ENCODE assay signal across 13 mouse cellular contexts in the genomic region with DNA sequence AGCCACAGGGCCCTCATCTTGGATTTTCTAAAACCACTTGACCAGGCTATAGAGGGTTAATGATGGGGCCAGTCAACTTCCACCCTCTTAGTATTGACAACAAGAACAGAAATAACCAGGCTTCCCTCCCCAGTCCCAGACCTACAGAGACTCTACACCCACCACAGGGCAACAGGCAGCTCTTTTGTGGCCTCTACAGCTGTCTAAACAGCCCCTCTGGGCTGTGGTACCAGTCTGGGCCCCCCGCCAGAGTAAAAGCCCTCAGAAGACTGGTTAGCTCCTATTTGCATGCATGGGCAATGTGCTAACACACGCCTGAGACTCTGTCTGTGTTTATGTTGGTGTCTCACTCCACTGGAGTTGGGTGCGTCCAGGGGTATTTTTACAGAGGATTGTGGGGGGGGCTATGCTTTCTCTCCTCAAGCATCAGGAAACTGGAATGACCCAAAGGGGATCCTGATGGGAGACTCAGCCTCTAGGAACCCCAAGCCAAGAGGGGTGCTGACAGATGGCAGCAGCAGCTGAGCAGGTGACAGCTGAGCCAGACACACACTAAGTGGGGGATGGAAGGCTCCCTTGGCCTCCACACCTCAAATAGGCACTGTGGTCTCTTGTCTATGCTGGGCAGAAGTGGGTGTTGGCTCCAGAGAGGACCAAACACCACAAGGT. TPM values are rescaled to one million over a fixed set of nuclear protein-coding genes. Genes with fewer than 3 reads are reported as not detected.
DNase-seq lines count a peak whose midpoint lies in the region; ATAC-seq and TF ChIP-seq lines count a peak whose summit lies in the region.
"Had no signal": no experiment of that assay in that cellular context is flagged by ENCODE, and none has a peak within 500 bp of the region (broad histone marks: within the 10 kb centered on the region; RNA-seq: fewer than 3 reads in every experiment).

No protein-coding gene starts in this region.

- 53% methylated on average over 3 of the region's 3 CpGs for WGBS in heart, embryonic 12.5 days
- 40% methylated on average over 3 of the region's 3 CpGs for WGBS in forebrain, embryonic 14.5 days
- WGBS in limb, embryonic 13.5 days: 62% methylated on average over 3 of the region's 3 CpGs

- no peak for DNase-seq in heart, adult 8-10 months (ENCODE audit: low spot score)
- DNase-seq in forebrain, embryonic 14.5 days (ENCODE audit: low spot score): peak; percentile 68
- DNase-seq in thymus, adult 18-20 months: no peak
- no peak for DNase-seq in urinary bladder, postnatal 4 days (ENCODE audit: low spot score in 2 of 2)
- no peak for DNase-seq in right cerebral cortex, postnatal 14 days
- DNase-seq: cerebellum, postnatal 25 days; kidney, adult 8-10 months; liver, embryonic 13.5 days had no signal

- H3K4me1 ChIP-seq in heart, embryonic 12.5 days (replicated peaks): peaks cover 36% of the 10 kb centered on the region
- peaks cover 4% of the 10 kb centered on the region for H3K4me1 ChIP-seq in ES-Bruce4 (ENCODE audit: control insufficient read depth, insufficient read depth, low read length)
- H3K4me1 ChIP-seq in forebrain, embryonic 14.5 days (ENCODE audit: control insufficient read depth, insufficient read depth, low read length): peaks cover 16% of the 10 kb centered on the region
- H3K4me1 ChIP-seq in limb, embryonic 13.5 days: peaks cover 35% of the 10 kb centered on the region

- no peak for ATAC-seq in heart, embryonic 12.5 days (ENCODE audit: insufficient number of reproducible peaks, low FRiP score)
- ATAC-seq in forebrain, embryonic 14.5 days: peak; percentile 35; the same call in 1 of the 2 replicates
- no peak for ATAC-seq in limb, embryonic 13.5 days (ENCODE audit: low FRiP score, low read depth)
- ATAC-seq: activated CD4-positive, CD25-positive, alpha-beta regulatory T cell, adult 4 months had no signal

- H3K27ac ChIP-seq in heart, embryonic 12.5 days (ENCODE audit: poor library complexity, severe bottlenecking): peak overlapping the region; percentile 49
- peak overlapping the region; percentile 62 for H3K27ac ChIP-seq in ES-Bruce4 (ENCODE audit: insufficient read depth, low read length)
- peak overlapping the region; percentile 61 for H3K27ac ChIP-seq in forebrain, embryonic 14.5 days (ENCODE audit: low read depth, low read length)
- peak overlapping the region; percentile 52 for H3K27ac ChIP-seq in limb, embryonic 13.5 days
- H3K27ac ChIP-seq: liver, embryonic 13.5 days had no signal

- TF ChIP-seq CTCF in ES-Bruce4 (IDR thresholded peaks at IDR 0.05; ENCODE audit: low read depth, low read length): no peak

- H3K9ac ChIP-seq in heart, embryonic 12.5 days: peak overlapping the region; percentile 98; the same call in 1 of the 2 replicates
- H3K9ac ChIP-seq in ES-Bruce4 (ENCODE audit: low read depth, poor library complexity, severe bottlenecking): no peak overlapping the region
- H3K9ac ChIP-seq in forebrain, embryonic 14.5 days (ENCODE audit: low read length): no peak overlapping the region
- H3K9ac ChIP-seq in limb, embryonic 13.5 days: peak overlapping the region; percentile 98; the same call in 1 of the 2 replicates
- H3K9ac ChIP-seq: liver, embryonic 13.5 days had no signal

- no peaks in the 10 kb centered on the region for H3K27me3 ChIP-seq in heart, embryonic 12.5 days (replicated peaks)
- no peaks in the 10 kb centered on the region for H3K27me3 ChIP-seq in ES-Bruce4 (ENCODE audit: control insufficient read depth, insufficient read depth, low read length, poor library complexity, severe bottlenecking)
- H3K27me3 ChIP-seq in forebrain, embryonic 14.5 days (replicated peaks; ENCODE audit: control insufficient read depth, insufficient read depth, low read length): no peaks in the 10 kb centered on the region
- no peaks in the 10 kb centered on the region for H3K27me3 ChIP-seq in limb, embryonic 13.5 days

- no peak for TF ChIP-seq EP300 in ES-Bruce4 (IDR thresholded peaks at IDR 0.05; ENCODE audit: insufficient read depth, low read depth, low read length)

- TF ChIP-seq POLR2A in ES-Bruce4 (IDR thresholded peaks at IDR 0.05; ENCODE audit: insufficient read depth, low read length): no peak

- peaks cover 52% of the 10 kb centered on the region for H3K36me3 ChIP-seq in heart, embryonic 12.5 days
- peaks cover 29% of the 10 kb centered on the region for H3K36me3 ChIP-seq in ES-Bruce4 (ENCODE audit: control insufficient read depth, insufficient read depth, low read length, poor library complexity, severe bottlenecking)
- H3K36me3 ChIP-seq in forebrain, embryonic 14.5 days (ENCODE audit: control insufficient read depth, insufficient read depth, low read length): peaks cover 45% of the 10 kb centered on the region
- peaks cover 56% of the 10 kb centered on the region for H3K36me3 ChIP-seq in limb, embryonic 13.5 days

- peak overlapping the region; percentile 9; the same call in 1 of the 2 replicates for H3K4me3 ChIP-seq in heart, embryonic 12.5 days
- H3K4me3 ChIP-seq in ES-Bruce4 (ENCODE audit: low read depth, low read length): no peak overlapping the region
- no peak overlapping the region for H3K4me3 ChIP-seq in forebrain, embryonic 14.5 days (ENCODE audit: low read depth, low read length)
- peak overlapping the region; percentile 96; the same call in 1 of the 2 replicates for H3K4me3 ChIP-seq in limb, embryonic 13.5 days
- H3K4me3 ChIP-seq: liver, embryonic 13.5 days had no signal

- no peaks in the 10 kb centered on the region for H3K9me3 ChIP-seq in heart, embryonic 12.5 days (replicated peaks)
- no peaks in the 10 kb centered on the region for H3K9me3 ChIP-seq in ES-Bruce4 (replicated peaks; ENCODE audit: control insufficient read depth, insufficient read depth, low read length, poor library complexity, severe bottlenecking)
- no peaks in the 10 kb centered on the region for H3K9me3 ChIP-seq in forebrain, embryonic 14.5 days (replicated peaks; ENCODE audit: control insufficient read depth, low read length)
- no peaks in the 10 kb centered on the region for H3K9me3 ChIP-seq in limb, embryonic 13.5 days
- H3K9me3 ChIP-seq: liver, embryonic 13.5 days had no signal

- peak overlapping the region; percentile 77 for H3K4me2 ChIP-seq in heart, embryonic 12.5 days
- H3K4me2 ChIP-seq in forebrain, embryonic 14.5 days (ENCODE audit: low read length): peak overlapping the region; percentile 92; the same call in 1 of the 2 replicates
- peak overlapping the region; percentile 69 for H3K4me2 ChIP-seq in limb, embryonic 13.5 days (replicated peaks)
- H3K4me2 ChIP-seq: liver, embryonic 13.5 days had no signal

RNA-seq across cellular contexts. Expression of a gene that starts 4.0 kb away (rescaled TPM):
- polyA plus RNA-seq in heart, embryonic 12.5 days (2016; fragmentation: Nextera tagmentation; extraction: Ambion mirVana): 44.8 and 56.8 TPM in 2 replicates
- 100 to 1,000 TPM; 174 to 207 (median 187) TPM for total RNA-seq in heart, adult 8-10 months (2022)
- polyA plus RNA-seq in ES-Bruce4 (2011; ENCODE audit: insufficient read depth, insufficient read length, low read depth, missing spikeins): 64.0 and 67.9 TPM in 2 replicates
- polyA plus RNA-seq in forebrain, embryonic 14.5 days (2014; fragmentation: Nextera tagmentation; extraction: Ambion mirVana): 8.2 and 15.3 TPM in 2 replicates
- 60.0 and 70.3 TPM in 2 replicates for polyA plus RNA-seq in limb, embryonic 13.5 days (2015; fragmentation: Nextera tagmentation; extraction: Ambion mirVana)

RNA-seq across cellular contexts. Expression of a gene that starts 15.9 kb away (rescaled TPM):
- 0.10 TPM in 1 of 2 replicates, not detected in the other for polyA plus RNA-seq in heart, embryonic 12.5 days (2016; fragmentation: Nextera tagmentation; extraction: Ambion mirVana)
- total RNA-seq in heart, adult 8-10 months (2022): under 1 TPM in 2 of 4 experiments, not detected in 2; 0.22 to 0.37 TPM
- 6.5 and 9.6 TPM in 2 replicates for polyA plus RNA-seq in ES-Bruce4 (2011; ENCODE audit: insufficient read depth, insufficient read length, low read depth, missing spikeins)
- not detected in 2 replicates for polyA plus RNA-seq in forebrain, embryonic 14.5 days (2014; fragmentation: Nextera tagmentation; extraction: Ambion mirVana)
- polyA plus RNA-seq in limb, embryonic 13.5 days (2015; fragmentation: Nextera tagmentation; extraction: Ambion mirVana): 0.15 TPM in 1 of 2 replicates, not detected in the other
- polyA plus RNA-seq: activated CD4-positive, CD25-positive, alpha-beta regulatory T cell, adult 4 months; frontal cortex, adult 2 months; liver, embryonic 13.5 days had no signal

RNA-seq across cellular contexts. Expression of a gene that starts 22.9 kb away (rescaled TPM):
- polyA plus RNA-seq in heart, embryonic 12.5 days (2016; fragmentation: Nextera tagmentation; extraction: Ambion mirVana): not detected in 2 replicates
- total RNA-seq in heart, adult 8-10 months (2022): 1 to 10 TPM; 3.1 to 5.9 (median 4.3) TPM
- 1.2 TPM in 2 replicates for polyA plus RNA-seq in ES-Bruce4 (2011; ENCODE audit: insufficient read depth, insufficient read length, low read depth, missing spikeins)
- 1.1 and 1.8 TPM in 2 replicates for polyA plus RNA-seq in forebrain, embryonic 14.5 days (2014; fragmentation: Nextera tagmentation; extraction: Ambion mirVana)
- polyA plus RNA-seq in limb, embryonic 13.5 days (2015; fragmentation: Nextera tagmentation; extraction: Ambion mirVana): 0.51 and 1.4 TPM in 2 replicates
- polyA plus RNA-seq: activated CD4-positive, CD25-positive, alpha-beta regulatory T cell, adult 4 months had no signal

RNA-seq across cellular contexts. Expression of a gene that starts 29.5 kb away (rescaled TPM):
- 58.0 and 61.0 TPM in 2 replicates for polyA plus RNA-seq in heart, embryonic 12.5 days (2016; fragmentation: Nextera tagmentation; extraction: Ambion mirVana)
- total RNA-seq in heart, adult 8-10 months (2022): 10 to 100 TPM; 20.8 to 26.8 (median 24.9) TPM
- polyA plus RNA-seq in ES-Bruce4 (2011; ENCODE audit: insufficient read depth, insufficient read length, low read depth, missing spikeins): 70.7 and 96.2 TPM in 2 replicates
- polyA plus RNA-seq in forebrain, embryonic 14.5 days (2014; fragmentation: Nextera tagmentation; extraction: Ambion mirVana): 75.0 and 87.6 TPM in 2 replicates
- 70.6 and 71.6 TPM in 2 replicates for polyA plus RNA-seq in limb, embryonic 13.5 days (2015; fragmentation: Nextera tagmentation; extraction: Ambion mirVana)

RNA-seq across cellular contexts. Expression of a gene that starts 36.5 kb away (rescaled TPM):
- 4.1 TPM in 2 replicates for polyA plus RNA-seq in heart, embryonic 12.5 days (2016; fragmentation: Nextera tagmentation; extraction: Ambion mirVana)
- under 1 TPM in 1 of 4 experiments, not detected in 3; 0.44 TPM for total RNA-seq in heart, adult 8-10 months (2022)
- polyA plus RNA-seq in ES-Bruce4 (2011; ENCODE audit: insufficient read depth, insufficient read length, low read depth, missing spikeins): 54.6 and 59.8 TPM in 2 replicates
- 26.1 and 30.6 TPM in 2 replicates for polyA plus RNA-seq in forebrain, embryonic 14.5 days (2014; fragmentation: Nextera tagmentation; extraction: Ambion mirVana)
- polyA plus RNA-seq in limb, embryonic 13.5 days (2015; fragmentation: Nextera tagmentation; extraction: Ambion mirVana): 0.52 and 0.64 TPM in 2 replicates
- polyA plus RNA-seq: activated CD4-positive, CD25-positive, alpha-beta regulatory T cell, adult 4 months had no signal

Comparison
In these comparisons a context has a peak if more than half of its experiments do, and no peak if none do; other contexts are left out.
1. H3K4me3 ChIP-seq: peak in heart, embryonic 12.5 days (single experiment) and limb, embryonic 13.5 days (single experiment); none in ES-Bruce4 (single experiment) and forebrain, embryonic 14.5 days (single experiment).
2. H3K9ac ChIP-seq: peak in heart, embryonic 12.5 days (single experiment) and limb, embryonic 13.5 days (single experiment); none in ES-Bruce4 (single experiment) and forebrain, embryonic 14.5 days (single experiment).
3. Peak in every context shown above with its lines, with median percentiles within 50 percentile points of each other: H3K27ac ChIP-seq and H3K4me2 ChIP-seq.